Mouse (Mus musculus) heart, embryonic 14.5 days (tissue): Measurements from ENCODE around the gene Zfp319. TPM values are rescaled to one million over a fixed set of nuclear protein-coding genes. Genes with fewer than 3 reads are reported as not detected.

Experiments used
- ATAC-seq: fragments of 200-750 bp; cut with Nextera tagmentation; 2 replicates; pipeline ENCODE4 v1.8.0; 2017; ENCODE audit warnings: low read depth, moderate TSS enrichment; ENCODE audit not compliant: insufficient number of reproducible peaks, insufficient read depth, low FRiP score
- H3K27ac ChIP-seq, 2 experiments: fragments of 200-500 bp in 1 of 2; fragments of 300-500 bp in 1 of 2; sonication (generic) in 1 of 2; replicated peaks in 1 of 2; 2 replicates each; pipeline ENCODE4 v1.5.1; 2012 to 2014; ENCODE audit warnings: low read depth in 2 of 2, low read length in 2 of 2, control low read depth in 1 of 2, mild to moderate bottlenecking in 1 of 2, mixed read lengths in 1 of 2; ENCODE audit not compliant: control insufficient read depth in 1 of 2, insufficient read depth in 1 of 2
- H3K27me3 ChIP-seq: fragments of 300-500 bp; sonication (generic); 2 replicates; pipeline ENCODE4 v1.6.1; 2014; ENCODE audit warnings: mild to moderate bottlenecking, low read length, control low read depth; ENCODE audit not compliant: control insufficient read depth, insufficient read depth
- H3K36me3 ChIP-seq: fragments of 300-500 bp; sonication (generic); 2 replicates; pipeline ENCODE4 v1.6.1; 2014; ENCODE audit warnings: mild to moderate bottlenecking, control low read depth, low read length, mixed read lengths; ENCODE audit not compliant: control insufficient read depth, insufficient read depth
- H3K4me1 ChIP-seq, 2 experiments: fragments of 200-500 bp in 1 of 2; fragments of 300-500 bp in 1 of 2; sonication (generic) in 1 of 2; 2 replicates each; pipeline ENCODE4 v1.6.1; 2012 to 2014; ENCODE audit warnings: low read length in 2 of 2, control low read depth in 1 of 2, mixed read lengths in 1 of 2; ENCODE audit not compliant: control insufficient read depth in 2 of 2, insufficient read depth in 2 of 2
- H3K4me2 ChIP-seq: fragments of 300-500 bp; sonication (generic); 2 replicates; pipeline ENCODE4 v1.6.1; 2014; ENCODE audit warnings: mild to moderate bottlenecking, low read length
- H3K4me3 ChIP-seq, 2 experiments: fragments of 200-500 bp in 1 of 2; fragments of 300-500 bp in 1 of 2; sonication (generic) in 1 of 2; 2 replicates each; pipeline ENCODE4 v1.5.1; 2012 to 2014; ENCODE audit warnings: low read length in 2 of 2, mild to moderate bottlenecking in 2 of 2, control low read depth in 1 of 2, low read depth in 1 of 2, moderate library complexity in 1 of 2; ENCODE audit not compliant: control insufficient read depth in 1 of 2, insufficient read depth in 1 of 2
- H3K9ac ChIP-seq: fragments of 300-500 bp; sonication (generic); 2 replicates; pipeline ENCODE4 v1.6.1; 2014; ENCODE audit warnings: mild to moderate bottlenecking, low read length
- H3K9me3 ChIP-seq: fragments of 300-500 bp; sonication (generic); 2 replicates; pipeline ENCODE4 v1.6.1; 2016; ENCODE audit warnings: low read length, control low read depth; ENCODE audit not compliant: control insufficient read depth
- WGBS: fragments of 180-500 bp; shearing (Covaris S2); extraction: QIAGEN DNeasy Blood & Tissue Kit; methylation state at CpG from one replicate; pipeline ENCODE4 v1.1.7; 2014; 5-methylcytosine and 5-hydroxymethylcytosine counted together
- polyA plus RNA-seq: library from polyadenylated mRNA; unstranded; fragments of >200 nt; fragmentation: Nextera tagmentation; extraction: Ambion mirVana; gene quantifications from 2 replicates; pipeline ENCODE4 v1.2.1, GENCODE M21; 2014

Gene Zfp319
- polyA plus RNA-seq, 1 experiment from 2014 or later, result 5.2 TPM

DNA sequence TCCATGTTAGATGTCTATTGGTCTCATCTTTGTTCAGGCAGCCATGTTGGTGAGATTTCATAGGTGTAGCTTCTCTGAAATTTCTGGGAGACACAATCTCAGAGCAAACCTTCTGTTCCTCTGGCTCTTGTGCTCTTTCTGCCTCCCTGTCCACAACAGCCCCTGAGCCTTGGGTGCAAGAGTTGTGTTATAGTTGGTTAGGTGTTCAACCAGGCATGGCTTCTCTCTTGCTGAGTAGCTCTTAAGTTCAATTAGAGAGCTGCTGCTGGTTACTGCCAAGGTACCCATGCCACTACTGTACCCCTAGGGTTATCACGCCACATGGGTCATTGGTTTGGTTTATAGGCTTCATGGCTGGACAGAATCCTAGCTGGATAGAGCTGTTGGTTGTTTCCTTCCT is 16.4 kb downstream of the Zfp319 start:
- H3K36me3 ChIP-seq, result no peaks in the 10 kb centered on the region
- WGBS, result 92% methylated on average over 1 of the region's 1 CpGs
- no peak for ATAC-seq

GRCm38 (mm10) chr8:95314707-95315106 is 17.0 kb downstream of the Zfp319 start:
- Histone ChIP-seq H3K4me2 (no peak overlapping the region), H3K27me3 (no peaks in the 10 kb centered on the region), H3K4me3 (no peak overlapping the region), H3K36me3 (no peaks in the 10 kb centered on the region), H3K27ac (no peak overlapping the region), H3K9ac (no peak overlapping the region), H3K4me1 (no peaks in the 10 kb centered on the region; a peak in 1 of 4 replicates), H3K9me3 (no peaks in the 10 kb centered on the region)
- 72% methylated on average over 2 of the region's 2 CpGs for WGBS
- ATAC-seq, result no peak

More for the DNA sequence above, 16.4 kb downstream of the Zfp319 start:
- Histone ChIP-seq H3K27ac (no peak overlapping the region), H3K4me1 (peaks cover under 1 to 4% of the 10 kb centered on the region in 2 experiments; a peak in 3 of 4 replicates), H3K9me3 (no peaks in the 10 kb centered on the region), H3K4me3 (no peak overlapping the region), H3K27me3 (no peaks in the 10 kb centered on the region), H3K9ac (no peak overlapping the region), H3K4me2 (no peak overlapping the region)

GRCm38 (mm10) chr8:95313857-95314256 is 17.9 kb downstream of the Zfp319 start:
- WGBS, result 72% methylated on average over 6 of the region's 6 CpGs
- Histone ChIP-seq H3K9me3 (no peaks in the 10 kb centered on the region), H3K27ac (no peak overlapping the region), H3K4me2 (no peak overlapping the region), H3K4me3 (no peak overlapping the region), H3K27me3 (no peaks in the 10 kb centered on the region), H3K4me1 (peaks cover 0 to 4% of the 10 kb centered on the region in 2 experiments; a peak in 1 of 4 replicates), H3K36me3 (no peaks in the 10 kb centered on the region), H3K9ac (no peak overlapping the region)
- no peak for ATAC-seq

DNA sequence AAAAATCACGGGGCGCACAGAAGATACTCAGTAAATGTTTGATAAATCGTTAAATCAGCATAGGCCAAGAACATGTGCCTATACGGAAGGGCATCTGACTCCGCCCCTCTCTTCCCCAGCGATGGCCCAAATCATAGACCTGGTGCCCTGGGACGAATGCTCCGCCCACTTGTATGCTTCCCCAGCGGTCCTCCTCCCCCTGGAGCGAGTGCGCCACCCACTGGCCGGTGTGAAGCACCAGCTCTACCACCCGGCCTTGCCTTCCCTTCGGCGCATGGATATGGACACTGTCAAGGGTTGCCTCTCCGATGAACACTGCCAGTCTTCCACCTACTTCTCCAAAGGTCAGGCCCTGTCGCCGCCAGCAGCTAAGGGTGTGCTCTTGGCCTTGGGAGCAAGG is 18.9 kb downstream of the Zfp319 start:
- no peak for ATAC-seq
- no peak overlapping the region for H3K4me3 ChIP-seq
- H3K9ac ChIP-seq, result no peak overlapping the region
- no peaks in the 10 kb centered on the region for H3K9me3 ChIP-seq
- no peak overlapping the region for H3K4me2 ChIP-seq
- whole genome bisulfite sequencing, result 65% methylated on average over 18 of the region's 18 CpGs
- no peak overlapping the region for H3K27ac ChIP-seq
- H3K36me3 ChIP-seq, result no peaks in the 10 kb centered on the region
- peaks cover 0 to 4% of the 10 kb centered on the region in 2 experiments; a peak in 1 of 4 replicates for H3K4me1 ChIP-seq
- no peaks in the 10 kb centered on the region for H3K27me3 ChIP-seq

- Histone ChIP-seq H3K9ac (no peak within 1 kb of the TSS), H3K4me3 (no peak within 1 kb of the TSS), H3K27ac (no peak within 1 kb of the TSS), H3K4me2 (no peak within 1 kb of the TSS), H3K4me1 (peaks cover 2 to 4% of the 10 kb centered on the region in 2 experiments; a peak in 2 of 4 replicates), H3K27me3 (no peaks in the 10 kb centered on the region), H3K36me3 (no peaks in the 10 kb centered on the region), H3K9me3 (no peaks in the 10 kb centered on the region)
- no peak for ATAC-seq
- WGBS, result 45% methylated on average over 6 of the region's 6 CpGs
Measured at GRCm38 (mm10) chr8:95310342-95310970, 21.3 kb downstream of the Zfp319 start, which contains the start of gene Tepp. Gene Tepp, plus strand, starts transcription at chr8:95310566.

DNA sequence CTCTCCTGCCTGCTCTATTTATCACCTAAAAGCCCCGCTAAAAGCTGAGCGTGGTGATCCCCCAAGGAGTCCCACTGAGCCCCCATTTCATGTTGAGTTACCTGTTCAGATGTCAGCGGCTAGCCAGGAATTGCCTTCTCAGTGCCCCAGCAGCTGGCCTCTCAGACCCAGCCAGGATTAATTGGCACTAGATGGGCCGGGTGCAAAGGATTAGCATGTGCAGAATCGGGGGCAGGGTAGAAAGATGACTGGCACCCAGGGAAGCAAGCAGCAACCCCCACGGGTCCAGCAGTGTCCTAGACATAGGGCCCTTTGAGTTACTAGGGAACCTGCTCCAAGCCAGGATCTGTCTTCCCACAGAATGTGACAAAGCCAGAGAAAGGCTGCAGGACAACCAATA is 25.3 kb downstream of the Zfp319 start, which contains the start of gene Cngb1:
Gene Cngb1 (minus strand): TSS at position 155 of the 400 bp plus-strand sequence.
- Histone ChIP-seq H3K9ac (no peak within 1 kb of the TSS), H3K4me3 (no peak within 1 kb of the TSS), H3K27me3 (no peaks in the 10 kb centered on the region), H3K4me1 (peaks cover 2 to 4% of the 10 kb centered on the region in 2 experiments; a peak in 2 of 4 replicates), H3K36me3 (no peaks in the 10 kb centered on the region), H3K27ac (no peak within 1 kb of the TSS), H3K4me2 (no peak within 1 kb of the TSS), H3K9me3 (no peaks in the 10 kb centered on the region)
- WGBS, result 38% methylated on average over 6 of the region's 6 CpGs
- no peak for ATAC-seq

DNA sequence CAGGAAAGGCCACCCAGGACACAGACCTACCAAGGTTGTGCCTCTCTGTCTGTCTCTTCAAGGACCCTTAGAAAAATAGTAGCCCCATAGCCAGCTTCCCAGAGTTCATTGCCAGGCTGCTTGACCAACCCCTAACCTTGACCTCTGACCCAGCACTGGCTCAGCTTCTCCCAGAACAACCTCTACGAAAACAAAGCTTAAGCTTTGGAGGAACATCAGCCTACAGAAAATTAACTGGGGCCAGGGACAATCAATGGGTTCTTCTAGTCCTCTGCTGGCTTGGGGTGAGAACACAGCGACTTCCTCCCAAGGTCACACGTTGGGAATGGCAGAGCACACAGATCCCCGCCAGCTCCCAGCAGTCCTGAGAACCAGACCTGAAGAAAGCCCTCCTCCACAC is 26.2 kb downstream of the Zfp319 start:
- H3K4me3 ChIP-seq, result no peak overlapping the region
- no peak overlapping the region for H3K9ac ChIP-seq
- 50% methylated on average over 4 of the region's 4 CpGs for WGBS
- H3K4me1 ChIP-seq, result peaks cover 2 to 4% of the 10 kb centered on the region in 2 experiments; a peak in 2 of 4 replicates
- H3K27ac ChIP-seq, result no peak overlapping the region
- no peaks in the 10 kb centered on the region for H3K36me3 ChIP-seq
- no peaks in the 10 kb centered on the region for H3K9me3 ChIP-seq
- no peak overlapping the region for H3K4me2 ChIP-seq
- no peak for ATAC-seq
- no peaks in the 10 kb centered on the region for H3K27me3 ChIP-seq

DNA sequence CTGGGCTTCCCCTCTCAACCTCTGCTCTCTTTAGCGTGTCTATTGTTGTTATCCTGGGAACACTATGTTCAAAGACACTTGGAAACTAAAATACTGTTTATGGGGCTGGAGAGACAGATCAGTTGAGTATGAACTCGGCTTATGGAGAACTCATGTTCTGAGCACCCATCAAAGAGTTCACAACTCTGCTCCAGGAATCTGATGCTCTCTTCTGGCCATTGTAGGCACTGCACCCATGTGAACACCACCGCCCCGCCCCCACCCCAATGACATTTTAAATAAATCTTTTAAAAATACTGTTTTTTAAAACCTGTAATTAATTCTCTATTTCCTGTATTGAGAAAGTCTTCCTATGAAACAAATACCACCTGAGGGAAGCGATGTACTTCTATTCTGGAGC is 29.3 kb downstream of the Zfp319 start:
- peaks cover 0 to 2% of the 10 kb centered on the region in 2 experiments; a peak in 1 of 4 replicates for H3K4me1 ChIP-seq
- 20% methylated on average over 5 of the region's 5 CpGs for WGBS
- H3K36me3 ChIP-seq, result no peaks in the 10 kb centered on the region
- H3K4me2 ChIP-seq, result no peak overlapping the region
- no peak overlapping the region for H3K9ac ChIP-seq
- H3K27me3 ChIP-seq, result no peaks in the 10 kb centered on the region
- H3K9me3 ChIP-seq, result no peaks in the 10 kb centered on the region
- H3K27ac ChIP-seq, result no peak overlapping the region
- no peak for ATAC-seq
- no peak overlapping the region for H3K4me3 ChIP-seq
